Mouse (Mus musculus): ENCODE data around the gene Pdcd5.

Pdcd5 gene

DNA sequence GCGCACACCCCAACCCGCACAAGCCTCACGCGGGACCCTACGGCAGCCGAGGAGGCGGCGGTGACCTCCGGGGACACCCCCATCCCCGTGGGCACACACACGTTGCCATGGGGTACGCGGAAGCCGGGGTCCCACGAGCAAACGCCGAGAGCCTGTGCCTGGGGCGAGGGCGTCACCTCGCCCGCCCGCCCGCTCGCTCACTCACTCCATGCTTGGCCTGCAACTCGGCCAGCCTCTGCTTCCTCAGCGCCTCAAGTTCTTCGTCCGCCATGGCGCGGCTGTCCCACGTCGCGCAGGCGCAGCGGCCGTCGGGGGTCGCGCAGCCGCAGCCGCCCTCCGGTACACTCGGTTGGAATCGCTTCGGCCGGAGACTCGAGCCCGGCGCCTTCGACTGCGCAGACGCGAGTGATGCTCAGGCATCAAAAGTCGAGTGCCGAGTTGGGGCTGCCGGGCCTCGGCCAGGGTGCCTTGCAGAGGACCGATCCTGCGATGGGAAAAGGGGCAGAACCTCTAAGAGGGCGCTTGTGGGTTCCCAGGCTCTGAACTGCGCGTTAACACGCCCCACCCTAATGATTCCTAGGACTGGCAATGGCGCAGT, at the start of gene Pdcd5:
Pdcd5 (minus strand) TSS at position 421 of the 598 bp plus-strand sequence.
- in situ Hi-C loops (cut with MboI), result no loop called here

GRCm38 (mm10) chr7:35692641-35693040, 45.3 kb upstream of the Pdcd5 start:
- in situ Hi-C loops (cut with MboI), result no loop called here

DNA sequence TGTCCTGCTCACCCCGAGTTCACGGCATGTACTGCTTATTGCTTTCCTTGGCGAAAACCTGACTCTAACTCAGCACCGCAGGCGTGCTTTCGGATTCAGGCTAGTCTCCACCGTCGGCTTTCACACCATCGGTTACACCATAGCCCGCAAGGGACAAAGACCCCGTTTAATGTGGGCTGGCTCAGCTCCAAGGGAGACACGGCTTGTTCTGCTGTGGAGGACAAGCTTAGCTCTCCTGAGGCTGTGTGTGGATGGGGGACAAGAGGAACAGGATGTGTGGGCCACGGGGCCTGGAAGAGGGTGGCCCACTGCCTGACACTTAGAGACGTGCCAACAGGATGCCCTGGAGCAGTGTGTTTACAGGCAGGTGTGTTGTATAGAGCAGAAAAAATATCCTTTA, 44.8 kb upstream of the Pdcd5 start:
- in situ Hi-C loops (cut with MboI), result no loop called here

DNA sequence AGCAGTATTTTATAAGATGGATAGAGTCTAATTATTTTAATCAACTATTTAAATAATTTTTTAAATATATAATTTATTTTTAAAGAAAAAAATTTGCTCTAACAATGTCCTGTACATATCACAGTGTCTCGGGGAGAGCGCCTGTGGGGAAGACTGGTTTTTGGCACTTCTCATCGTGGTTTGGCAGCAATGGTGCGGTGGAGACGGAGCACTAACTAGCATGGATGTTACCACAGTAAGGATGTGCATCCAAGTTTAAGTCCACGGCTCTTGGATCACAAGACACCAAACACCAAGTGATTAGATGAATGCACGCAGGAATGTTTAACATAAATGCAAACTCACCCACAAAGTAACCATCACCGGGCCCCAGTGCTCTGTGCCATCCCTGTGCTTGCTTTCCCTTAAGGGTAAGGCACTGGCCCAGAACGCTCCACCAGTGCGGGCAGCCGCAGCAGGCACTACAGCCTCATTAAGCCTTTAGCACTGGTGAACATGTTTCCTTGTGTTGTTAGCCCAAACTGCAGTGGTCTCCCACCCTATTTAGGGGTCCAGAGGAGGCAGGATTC, 41.5 kb upstream of the Pdcd5 start:
- in situ Hi-C loops (cut with MboI), result no loop called here

- in situ Hi-C loops (cut with MboI), result no loop called here
Measured at GRCm38 (mm10) chr7:35688276-35688675, 41.0 kb upstream of the Pdcd5 start.

DNA sequence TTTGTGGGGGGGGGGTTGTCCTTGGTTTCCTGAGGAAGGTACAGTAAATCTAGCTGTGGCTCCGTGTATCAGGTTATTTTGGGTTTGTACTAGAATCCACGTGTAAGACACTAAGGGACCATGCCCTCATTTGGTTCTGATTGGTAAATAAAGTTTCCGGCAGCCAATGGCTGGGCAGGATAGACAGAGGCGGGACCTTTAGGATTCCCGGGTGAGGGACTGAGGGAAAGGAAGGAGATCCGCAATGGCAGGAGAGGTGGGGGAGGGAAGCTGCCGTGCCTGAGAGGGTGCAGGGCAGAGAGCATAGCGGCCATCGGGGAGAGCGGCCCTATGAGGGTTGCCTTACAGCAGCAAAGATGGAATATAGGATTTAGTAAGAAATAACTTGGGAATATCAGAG, 39.9 kb upstream of the Pdcd5 start:
- in situ Hi-C loops (cut with MboI), result no loop called here

GRCm38 (mm10) chr7:35686756-35687155, 39.4 kb upstream of the Pdcd5 start:
- in situ Hi-C loops (cut with MboI), result no loop called here

GRCm38 (mm10) chr7:35686216-35686615, 38.9 kb upstream of the Pdcd5 start:
- in situ Hi-C loops (cut with MboI), result no loop called here

DNA sequence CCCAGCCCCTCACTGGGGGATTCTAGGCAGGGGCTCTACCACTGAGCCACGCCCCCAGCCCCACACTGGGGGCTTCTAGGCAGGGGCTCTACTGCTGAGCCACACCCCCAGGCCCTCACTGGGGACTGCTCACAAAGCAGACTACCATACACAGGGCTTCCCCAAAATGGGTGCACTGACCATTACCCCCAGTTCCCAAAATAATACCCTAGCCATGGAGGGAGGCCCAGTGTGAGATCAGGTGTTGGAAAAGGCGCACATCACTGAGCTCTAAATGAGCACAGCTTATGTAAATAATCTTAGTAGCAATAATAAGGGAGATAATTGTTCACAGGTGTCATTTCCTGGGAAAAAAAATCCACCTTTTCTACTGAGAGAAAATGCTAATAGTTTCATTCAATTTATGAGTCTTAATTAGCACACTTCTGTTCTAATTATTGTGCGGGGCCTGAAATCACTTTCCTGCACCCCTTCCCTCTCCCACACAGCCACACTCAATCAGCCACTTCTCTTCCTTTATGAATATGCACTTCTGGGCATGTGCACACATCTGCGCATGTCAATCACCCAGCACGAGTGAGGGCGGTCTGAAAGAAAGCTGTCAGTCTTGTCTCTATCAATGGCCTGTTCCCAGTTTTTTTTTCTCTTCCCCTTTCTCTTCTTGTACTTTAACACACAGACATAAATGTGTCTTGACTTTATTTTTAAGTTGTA, 36.2 kb upstream of the Pdcd5 start:
- in situ Hi-C loops (cut with MboI), result no loop called here

GRCm38 (mm10) chr7:35681559-35681958, 34.2 kb upstream of the Pdcd5 start:
- in situ Hi-C loops (cut with MboI), result no loop called here

DNA sequence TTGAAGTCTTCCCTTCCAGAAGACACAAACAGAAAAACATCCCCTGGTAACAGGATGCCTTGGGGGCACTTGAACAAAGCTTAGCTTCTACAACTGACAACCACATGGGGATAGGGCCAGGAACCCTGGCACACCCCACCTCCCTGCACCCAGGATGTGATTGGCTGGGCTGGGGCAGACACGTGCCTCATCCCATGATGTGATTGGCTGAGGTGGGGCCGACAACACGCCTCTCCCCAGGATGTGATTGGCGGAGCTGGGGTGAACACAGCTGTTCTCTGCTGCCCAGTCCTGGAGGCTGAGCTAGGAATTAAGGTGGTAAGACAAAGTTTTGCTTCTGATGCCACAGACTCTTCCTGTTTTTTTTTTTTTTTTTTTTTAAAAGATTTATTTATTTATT, 31.7 kb upstream of the Pdcd5 start:
- in situ Hi-C loops (cut with MboI), result no loop called here

GRCm38 (mm10) chr7:35668066-35669041, 21.0 kb upstream of the Pdcd5 start:
- in situ Hi-C loops (cut with MboI), result loop anchor here (25.0 kb wide), 1 partner anchor 1669 kb away; no protein-coding TSS in a partner anchor

- in situ Hi-C loops (cut with MboI), result loop anchor here (25.0 kb wide), 1 partner anchor 1673 kb away; no protein-coding TSS in a partner anchor
Measured at GRCm38 (mm10) chr7:35663790-35664376, 16.6 kb upstream of the Pdcd5 start.

DNA sequence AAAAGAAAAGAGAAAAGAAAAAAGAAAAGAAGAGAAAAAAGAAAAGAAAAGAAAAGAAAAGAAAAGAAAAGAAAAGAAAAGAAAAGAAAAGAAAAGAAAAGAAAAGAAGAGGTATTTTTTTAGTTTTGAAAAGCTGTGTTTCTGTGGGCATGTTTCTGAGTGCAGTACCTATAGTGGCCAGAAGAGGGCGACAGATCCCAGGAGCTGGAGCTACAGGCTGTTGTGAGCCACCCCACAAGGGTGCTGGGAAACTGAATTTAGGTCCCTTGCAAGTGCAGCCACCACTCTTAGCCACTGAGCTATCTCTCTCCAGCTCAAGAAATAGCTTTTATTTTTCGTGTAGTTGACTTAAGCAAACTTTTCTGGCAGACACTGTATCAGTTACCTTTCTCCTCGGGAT, 11.9 kb upstream of the Pdcd5 start:
- in situ Hi-C loops (cut with MboI), result loop anchor here (25.0 kb wide), 1 partner anchor 1678 kb away; no protein-coding TSS in a partner anchor

- in situ Hi-C loops (cut with MboI), result loop anchor here (25.0 kb wide), 1 partner anchor 1679 kb away; no protein-coding TSS in a partner anchor
Measured at GRCm38 (mm10) chr7:35657829-35658228, 10.5 kb upstream of the Pdcd5 start.

GRCm38 (mm10) chr7:35651583-35652270, 4.4 kb upstream of the Pdcd5 start:
- in situ Hi-C loops (cut with MboI), result loop anchor here (25.0 kb wide), 1 partner anchor 1686 kb away; no protein-coding TSS in a partner anchor

DNA sequence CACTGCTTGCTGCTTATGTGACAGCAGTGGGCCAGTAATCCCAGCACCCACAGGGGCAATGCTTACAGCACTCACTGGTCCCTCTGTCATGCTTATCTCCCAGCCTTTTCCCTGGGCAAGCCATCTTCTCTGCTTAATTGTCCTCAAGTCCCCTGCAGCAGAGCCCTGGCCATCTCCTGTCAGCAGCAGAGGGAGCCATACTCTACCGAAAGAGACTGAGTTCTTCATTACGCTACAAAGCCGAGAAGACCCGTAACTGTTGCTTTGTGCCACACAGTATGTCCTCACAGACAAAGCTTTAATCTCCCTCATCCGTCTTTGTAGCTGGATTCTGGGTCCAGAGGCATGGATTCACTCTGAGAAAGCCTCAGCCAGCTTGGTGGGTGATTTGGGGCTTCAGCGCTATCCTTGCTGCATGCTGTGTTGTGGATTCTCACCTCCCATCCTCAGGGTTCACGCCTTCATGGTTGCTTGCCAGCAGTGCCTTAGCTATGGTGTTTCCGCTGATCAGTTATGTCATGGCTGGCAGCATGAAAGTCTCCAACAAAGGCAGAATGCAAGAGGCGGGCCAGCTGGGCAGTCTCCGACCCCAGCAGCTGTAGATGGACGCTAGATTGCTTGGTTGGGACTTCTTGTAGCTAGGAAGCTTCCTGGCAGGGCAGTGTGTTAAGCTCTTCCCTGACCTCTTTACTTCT, 3.5 kb upstream of the Pdcd5 start:
- in situ Hi-C loops (cut with MboI), result loop anchor here (25.0 kb wide), 1 partner anchor 1686 kb away; no protein-coding TSS in a partner anchor

DNA sequence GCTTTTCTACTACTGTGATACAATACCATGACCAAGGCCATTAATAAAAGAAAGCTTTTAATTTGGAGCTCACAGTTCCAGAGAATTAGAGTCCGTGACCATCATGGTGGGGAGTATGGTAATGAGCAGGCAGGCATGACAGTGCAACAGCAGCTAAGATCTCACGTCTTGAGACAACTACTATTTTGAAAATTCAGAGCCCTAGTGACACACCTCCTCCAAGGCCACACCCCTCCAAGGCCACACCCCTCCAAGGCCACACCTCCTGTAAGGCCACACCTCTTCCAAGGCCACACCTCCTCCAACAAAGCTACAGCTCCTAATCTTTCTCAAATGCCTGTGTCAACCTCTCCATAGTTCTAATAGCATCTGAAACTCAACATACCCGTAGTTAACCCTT, 1.8 kb upstream of the Pdcd5 start:
- in situ Hi-C loops (cut with MboI), result no loop called here

- in situ Hi-C loops (cut with MboI), result no loop called here
Measured at GRCm38 (mm10) chr7:35648239-35649069, 1.1 kb upstream of the Pdcd5 start.

Data from mature B cell (primary cell).